Mouse (Mus musculus) embryonic facial prominence, embryonic 11.5 days (tissue): ENCODE measurements around the gene Itga7. TPM values are rescaled to one million over a fixed set of nuclear protein-coding genes. Genes with fewer than 3 reads are reported as not detected.

ENCODE experiments used
- ATAC-seq: fragments of 200-750 bp; cut with Nextera tagmentation; replicated peaks from 2 replicates; pipeline ENCODE4 v1.8.0; 2017; ENCODE audit warnings: low read depth; ENCODE audit not compliant: insufficient number of reproducible peaks, low FRiP score, low TSS enrichment
- DNase-seq: peaks from one replicate; pipeline ENCODE4 v3.0.0-alpha.2; 2015; ENCODE audit warnings: low spot score
- H3K27ac ChIP-seq: fragments of 300-500 bp; sonication (generic); replicated peaks from 2 replicates; pipeline ENCODE4 v1.5.1; 2014; ENCODE audit warnings: mild to moderate bottlenecking, low read depth, low read length, control low read depth
- H3K27me3 ChIP-seq: fragments of 300-500 bp; sonication (generic); 2 replicates; pipeline ENCODE4 v1.6.1; 2014; ENCODE audit warnings: mild to moderate bottlenecking, low read length, moderate library complexity, mixed read lengths; ENCODE audit not compliant: control insufficient read depth, insufficient read depth
- H3K36me3 ChIP-seq: fragments of 300-500 bp; sonication (generic); replicated peaks from 2 replicates; pipeline ENCODE4 v1.6.1; 2014; ENCODE audit warnings: low read depth, mild to moderate bottlenecking, low read length, moderate library complexity, mixed read lengths; ENCODE audit not compliant: control insufficient read depth, insufficient read depth
- H3K4me1 ChIP-seq: fragments of 300-500 bp; sonication (generic); 2 replicates; pipeline ENCODE4 v1.6.1; 2014; ENCODE audit warnings: low read length, mixed read lengths; ENCODE audit not compliant: control insufficient read depth, insufficient read depth
- H3K4me2 ChIP-seq: fragments of 300-500 bp; sonication (generic); 2 replicates; pipeline ENCODE4 v1.6.1; 2014; ENCODE audit warnings: low read depth, mild to moderate bottlenecking, control low read depth, low read length, moderate library complexity
- H3K4me3 ChIP-seq: fragments of 300-500 bp; sonication (generic); 2 replicates; pipeline ENCODE4 v1.5.1; 2014; ENCODE audit warnings: low read depth, low read length, control low read depth
- H3K9ac ChIP-seq: fragments of 300-500 bp; sonication (generic); replicated peaks from 2 replicates; pipeline ENCODE4 v1.6.1; 2014; ENCODE audit warnings: mild to moderate bottlenecking, control low read depth, low read length
- H3K9me3 ChIP-seq: fragments of 300-500 bp; sonication (generic); replicated peaks from 2 replicates; pipeline ENCODE4 v1.6.1; 2016; ENCODE audit warnings: mild to moderate bottlenecking, low read length, inconsistent platforms, mixed read lengths; ENCODE audit not compliant: control insufficient read depth
- WGBS: fragments of 180-500 bp; shearing (Covaris S2); extraction: QIAGEN DNeasy Blood & Tissue Kit; methylation state at CpG from one replicate; pipeline ENCODE4 v1.1.7; 2014; 5-methylcytosine and 5-hydroxymethylcytosine counted together
- polyA plus RNA-seq: library from polyadenylated mRNA; unstranded; fragments of >200 nt; fragmentation: Nextera tagmentation; extraction: Ambion mirVana; gene quantifications from 2 replicates; pipeline ENCODE4 v1.2.1, GENCODE M21; 2014

Gene Itga7
- polyA plus RNA-seq, 1 experiment from 2014 or later = 2.3 TPM

- H3K4me3 ChIP-seq = no peak overlapping the region
- H3K27me3 ChIP-seq = no peaks in the 10 kb centered on the region
- H3K9me3 ChIP-seq = no peaks in the 10 kb centered on the region
- H3K9ac ChIP-seq = no peak overlapping the region
- no peak for ATAC-seq
- no peak overlapping the region for H3K4me2 ChIP-seq
- 47% methylated on average over 1 of the region's 1 CpGs for WGBS
- H3K4me1 ChIP-seq = no peaks in the 10 kb centered on the region; the same call in 1 of the 2 replicates
- no peak overlapping the region for H3K27ac ChIP-seq
- DNase-seq = no peak
- no peaks in the 10 kb centered on the region; the same call in 1 of the 2 replicates for H3K36me3 ChIP-seq
These were observed 12.4 kb upstream of the Itga7 start for GRCm38 (mm10) chr10:128921251-128921650.

- ATAC-seq = no peak
- 71% methylated on average over 16 of the region's 16 CpGs for WGBS
- Histone ChIP-seq H3K4me2 (peak overlapping the region; percentile 69), H3K36me3 (no peaks in the 10 kb centered on the region; the same call in 1 of the 2 replicates), H3K4me3 (peak overlapping the region; percentile 86), H3K9ac (peak overlapping the region; percentile 73), H3K4me1 (no peaks in the 10 kb centered on the region; the same call in 1 of the 2 replicates), H3K27me3 (no peaks in the 10 kb centered on the region), H3K9me3 (no peaks in the 10 kb centered on the region), H3K27ac (no peak overlapping the region)
- no peak for DNase-seq
These were observed 11.5 kb upstream of the Itga7 start for GRCm38 (mm10) chr10:128921883-128922821.

- peak within 1 kb of the TSS; percentile 73 for H3K9ac ChIP-seq
- H3K4me2 ChIP-seq = peak within 1 kb of the TSS; percentile 69
- no peaks in the 10 kb centered on the region; the same call in 1 of the 2 replicates for H3K4me1 ChIP-seq
These were observed 10.9 kb upstream of the Itga7 start, which contains the start of gene Rdh5 for GRCm38 (mm10) chr10:128922822-128923012. TSS of gene Rdh5 (minus strand) at chr10:128922888.

GRCm38 (mm10) chr10:128923013-128923691, 10.5 kb upstream of the Itga7 start:
- under 1% methylated on average over 42 of the region's 42 CpGs for WGBS
- H3K9ac ChIP-seq = peak overlapping the region; percentile 73
- ATAC-seq (peak; percentile 92), DNase-seq (peak; percentile 91)
- peak overlapping the region; percentile 86 for H3K4me3 ChIP-seq
- H3K36me3 ChIP-seq = no peaks in the 10 kb centered on the region; the same call in 1 of the 2 replicates
- H3K27ac ChIP-seq = peak overlapping the region; percentile 54
- no peaks in the 10 kb centered on the region; the same call in 1 of the 2 replicates for H3K4me1 ChIP-seq
- peak overlapping the region; percentile 69 for H3K4me2 ChIP-seq
- no peaks in the 10 kb centered on the region for H3K27me3 ChIP-seq
- H3K9me3 ChIP-seq = no peaks in the 10 kb centered on the region

More at GRCm38 (mm10) chr10:128922822-128923012, 10.9 kb upstream of the Itga7 start, which contains the start of gene Rdh5:
- H3K27me3 ChIP-seq = no peaks in the 10 kb centered on the region
- H3K4me3 ChIP-seq = peak within 1 kb of the TSS; percentile 86
- ATAC-seq (no peak), DNase-seq (no peak)
- 4% methylated on average over 1 of the region's 1 CpGs for WGBS
- peak within 1 kb of the TSS; percentile 54 for H3K27ac ChIP-seq
- H3K9me3 ChIP-seq = no peaks in the 10 kb centered on the region
- H3K36me3 ChIP-seq = no peaks in the 10 kb centered on the region; the same call in 1 of the 2 replicates

- Histone ChIP-seq H3K27ac (peak within 1 kb of the TSS; percentile 54), H3K4me2 (peak within 1 kb of the TSS; percentile 69), H3K4me1 (no peaks in the 10 kb centered on the region; the same call in 1 of the 2 replicates), H3K27me3 (no peaks in the 10 kb centered on the region; the same call in 1 of the 2 replicates), H3K9ac (peak within 1 kb of the TSS; percentile 73), H3K4me3 (peak within 1 kb of the TSS; percentile 86), H3K9me3 (no peaks in the 10 kb centered on the region), H3K36me3 (no peaks in the 10 kb centered on the region)
- ATAC-seq = no peak
- DNase-seq = no peak
- WGBS = 71% methylated on average over 9 of the region's 9 CpGs
These were observed 9.7 kb upstream of the Itga7 start, which contains the start of gene Bloc1s1 for GRCm38 (mm10) chr10:128923935-128924334. TSS of gene Bloc1s1 (minus strand) at chr10:128924035.

GRCm38 (mm10) chr10:128928356-128928755, 5.3 kb upstream of the Itga7 start:
- H3K4me1 ChIP-seq = no peaks in the 10 kb centered on the region
- H3K4me3 ChIP-seq = no peak overlapping the region
- H3K27me3 ChIP-seq = peaks cover 4% of the 10 kb centered on the region
- no peak overlapping the region for H3K9ac ChIP-seq
- ATAC-seq (no peak), DNase-seq (no peak)
- H3K36me3 ChIP-seq = no peaks in the 10 kb centered on the region
- 35% methylated on average over 4 of the region's 4 CpGs for WGBS
- H3K27ac ChIP-seq = no peak overlapping the region
- H3K4me2 ChIP-seq = no peak overlapping the region
- no peaks in the 10 kb centered on the region for H3K9me3 ChIP-seq

GRCm38 (mm10) chr10:128929638-128930378, 3.8 kb upstream of the Itga7 start:
- Histone ChIP-seq H3K4me1 (no peaks in the 10 kb centered on the region; the same call in 1 of the 2 replicates), H3K4me3 (no peak overlapping the region), H3K27ac (no peak overlapping the region), H3K36me3 (no peaks in the 10 kb centered on the region), H3K9me3 (no peaks in the 10 kb centered on the region), H3K27me3 (peaks cover 18% of the 10 kb centered on the region), H3K4me2 (no peak overlapping the region), H3K9ac (no peak overlapping the region)
- ATAC-seq = no peak
- DNase-seq = no peak
- 72% methylated on average over 7 of the region's 7 CpGs for WGBS
